Mouse (Mus musculus) forebrain, embryonic 10.5 days (tissue): ENCODE measurements around the gene Prorsd1. TPM values are rescaled to one million over a fixed set of nuclear protein-coding genes. Genes with fewer than 3 reads are reported as not detected.

Experiments
- polyA plus RNA-seq: library from polyadenylated mRNA; unstranded; fragments of >200 nt; fragmentation: Nextera tagmentation; extraction: Ambion mirVana; gene quantifications from 2 replicates; pipeline ENCODE4 v1.2.1, GENCODE M21; 2016

The Prorsd1 gene
- polyA plus RNA-seq, 1 experiment from 2014 or later, result 19.4 TPM

Other genes with a start within 250 kb of the Prorsd1 start
- gene Ccdc88a, start 141.4 kb downstream of the Prorsd1 start, polyA plus RNA-seq, result 36.5 and 38.6 TPM in 2 replicates
- gene Mtif2, start 11.4 kb upstream of the Prorsd1 start, polyA plus RNA-seq, result 51.3 and 53.6 TPM in 2 replicates
- gene Clhc1, start 32.9 kb upstream of the Prorsd1 start, polyA plus RNA-seq, result 0.21 and 0.37 TPM in 2 replicates
- gene Rps27a, start 33.1 kb upstream of the Prorsd1 start, polyA plus RNA-seq, result 1,077 and 1,102 TPM in 2 replicates
- gene Rtn4, start 177.9 kb upstream of the Prorsd1 start, polyA plus RNA-seq, result 58.6 and 63.4 TPM in 2 replicates